Mouse (Mus musculus): ENCODE measurements around the gene Vmn1r15.

The Vmn1r15 gene

GRCm38 (mm10) chr6:57257652-57258051 is at the start of gene Vmn1r15:
TSS of gene Vmn1r15 (plus strand) at chr6:57257952.
- DNase-seq: no peak

- no peak for DNase-seq
Observed at GRCm38 (mm10) chr6:57231386-57231785, 26.4 kb upstream of the Vmn1r15 start, which contains the start of gene Vmn1r14. TSS of gene Vmn1r14 (plus strand) at chr6:57231686.

- no peak for DNase-seq
Observed at GRCm38 (mm10) chr6:57260990-57261389, 3.2 kb downstream of the Vmn1r15 start.

GRCm38 (mm10) chr6:57271881-57272280 is 14.1 kb downstream of the Vmn1r15 start:
- no peak for DNase-seq

GRCm38 (mm10) chr6:57272517-57272916 is 14.8 kb downstream of the Vmn1r15 start:
- DNase-seq: no peak

GRCm38 (mm10) chr6:57278952-57279351 is 21.2 kb downstream of the Vmn1r15 start:
- no peak for DNase-seq

Data from kidney, postnatal 14 days (tissue).